Mouse (Mus musculus): ENCODE measurements around the gene Frs3.

- no peak for TF ChIP-seq CTCF (IDR thresholded peaks at IDR 0.05; ENCODE audit: borderline replicate concordance, insufficient read depth, low read depth, low read length)
- no peak for TF ChIP-seq POLR2A (IDR thresholded peaks at IDR 0.05; ENCODE audit: borderline replicate concordance, insufficient read depth, low read length)
These were observed 16.3 kb upstream of the Frs3 start for GRCm38 (mm10) chr17:47672311-47673111.
